Mouse (Mus musculus): ENCODE results near the gene Nav3.
"Not testable (repeated sequence)": the region's sequence is repeated elsewhere in the genome, so short reads cannot be mapped to it uniquely, and the experiment has no call there.

GRCm38 (mm10) chr10:110383506-110384229 lies 72.3 kb downstream of the Nav3 start:
- TF ChIP-seq CTCF (IDR thresholded peaks at IDR 0.05; ENCODE audit: low read depth, low read length); POLR2A (IDR thresholded peaks at IDR 0.05; ENCODE audit: borderline replicate concordance, low read depth, low read length): not testable (repeated sequence)
